Mouse (Mus musculus) embryonic facial prominence, embryonic 15.5 days (tissue): ENCODE results near the gene Mxi1. TPM values are rescaled to one million over a fixed set of nuclear protein-coding genes. Genes with fewer than 3 reads are reported as not detected.
A peak's percentile ranks its signal among the peaks of the same experiment; 100 is the strongest.

Source experiments
- ATAC-seq: fragments of 200-750 bp; cut with Nextera tagmentation; 2 replicates; pipeline ENCODE4 v1.8.0; 2017; ENCODE audit warnings: low read depth, moderate TSS enrichment; ENCODE audit not compliant: insufficient number of reproducible peaks, low FRiP score, low TSS enrichment
- H3K27ac ChIP-seq: fragments of 300-500 bp; sonication (generic); replicated peaks from 2 replicates; pipeline ENCODE4 v1.5.1; 2015; ENCODE audit warnings: mild to moderate bottlenecking, inconsistent platforms
- H3K27me3 ChIP-seq: fragments of 300-500 bp; sonication (generic); 2 replicates; pipeline ENCODE4 v1.6.1; 2015; ENCODE audit warnings: inconsistent platforms
- H3K36me3 ChIP-seq: fragments of 300-500 bp; sonication (generic); 2 replicates; pipeline ENCODE4 v1.6.1; 2015; ENCODE audit warnings: mild to moderate bottlenecking, inconsistent platforms
- H3K4me1 ChIP-seq: fragments of 300-500 bp; sonication (generic); 2 replicates; pipeline ENCODE4 v1.6.1; 2015; ENCODE audit warnings: inconsistent platforms
- H3K4me2 ChIP-seq: fragments of 300-500 bp; sonication (generic); replicated peaks from 2 replicates; pipeline ENCODE4 v1.6.1; 2015; ENCODE audit warnings: mild to moderate bottlenecking, inconsistent platforms
- H3K4me3 ChIP-seq: fragments of 300-500 bp; sonication (generic); replicated peaks from 2 replicates; pipeline ENCODE4 v1.5.1; 2015; ENCODE audit warnings: mild to moderate bottlenecking, inconsistent platforms
- H3K9ac ChIP-seq: fragments of 300-500 bp; sonication (generic); 2 replicates; pipeline ENCODE4 v1.6.1; 2015; ENCODE audit warnings: inconsistent platforms
- H3K9me3 ChIP-seq: fragments of 300-500 bp; sonication (generic); replicated peaks from 2 replicates; pipeline ENCODE4 v1.6.1; 2016; ENCODE audit warnings: inconsistent platforms
- WGBS: fragments of 180-500 bp; shearing (Covaris S2); methylation state at CpG from one replicate; pipeline ENCODE4 v1.1.7; 2015; 5-methylcytosine and 5-hydroxymethylcytosine counted together
- polyA plus RNA-seq: library from polyadenylated mRNA; unstranded; fragments of >200 nt; fragmentation: Nextera tagmentation; extraction: Ambion mirVana; gene quantifications from 2 replicates; pipeline ENCODE4 v1.2.1, GENCODE M21; 2015

The Mxi1 gene
- polyA plus RNA-seq, 1 experiment from 2014 or later: 47.9 TPM

DNA sequence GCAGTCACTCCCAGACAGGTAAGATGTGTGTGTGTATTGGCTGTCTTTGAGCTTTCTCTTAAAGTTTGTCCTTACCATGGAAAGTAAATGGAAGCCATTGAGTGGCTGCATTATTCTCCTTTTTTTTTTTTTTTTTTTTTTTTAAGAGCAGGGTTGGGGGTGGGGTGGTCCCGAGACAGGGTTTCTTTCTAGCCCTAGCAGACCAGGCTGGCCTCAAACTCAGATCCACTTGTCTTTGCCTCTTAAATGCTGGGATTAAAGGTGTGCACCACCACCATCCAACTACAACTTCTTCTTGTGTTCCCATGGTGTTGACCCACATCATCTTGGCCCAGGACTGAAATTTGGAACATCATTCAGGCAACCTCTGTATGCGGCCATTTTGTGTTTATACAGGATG lies 63.3 kb downstream of the Mxi1 start:
- Histone ChIP-seq H3K9ac (no peak overlapping the region), H3K36me3 (peaks cover 43% of the 10 kb centered on the region), H3K4me3 (no peak overlapping the region), H3K27ac (no peak overlapping the region), H3K4me2 (no peak overlapping the region), H3K9me3 (no peaks in the 10 kb centered on the region), H3K4me1 (peaks cover 7% of the 10 kb centered on the region; the same call in 1 of the 2 replicates), H3K27me3 (no peaks in the 10 kb centered on the region)
- ATAC-seq: no peak
- 84% methylated on average over 2 of the region's 2 CpGs for WGBS

DNA sequence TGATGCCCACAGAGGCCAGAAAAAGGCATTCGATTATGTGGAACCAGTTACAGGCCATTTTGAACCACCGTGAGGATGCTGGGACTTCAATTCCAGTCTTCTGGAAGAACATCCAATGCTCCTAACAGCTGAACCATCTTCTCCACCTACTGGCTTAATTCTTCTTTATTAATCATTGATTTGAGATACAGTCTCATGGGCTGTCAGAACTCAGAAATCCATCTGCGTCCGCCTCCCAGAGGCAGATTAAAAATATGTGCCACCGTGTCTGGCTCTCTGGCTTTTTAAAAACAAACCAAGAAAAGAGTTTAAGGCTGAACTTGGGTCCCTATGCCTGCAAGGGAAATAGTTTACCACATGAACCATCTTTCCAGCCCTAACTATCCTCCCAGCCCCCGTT lies 65.0 kb downstream of the Mxi1 start:
- H3K9me3 ChIP-seq: no peaks in the 10 kb centered on the region
- no peak overlapping the region for H3K4me3 ChIP-seq
- ATAC-seq: no peak
- peaks cover 53% of the 10 kb centered on the region for H3K36me3 ChIP-seq
- H3K27ac ChIP-seq: no peak overlapping the region
- no peaks in the 10 kb centered on the region for H3K4me1 ChIP-seq
- H3K27me3 ChIP-seq: no peaks in the 10 kb centered on the region
- H3K4me2 ChIP-seq: no peak overlapping the region
- 80% methylated on average over 6 of the region's 6 CpGs for WGBS
- no peak overlapping the region for H3K9ac ChIP-seq

DNA sequence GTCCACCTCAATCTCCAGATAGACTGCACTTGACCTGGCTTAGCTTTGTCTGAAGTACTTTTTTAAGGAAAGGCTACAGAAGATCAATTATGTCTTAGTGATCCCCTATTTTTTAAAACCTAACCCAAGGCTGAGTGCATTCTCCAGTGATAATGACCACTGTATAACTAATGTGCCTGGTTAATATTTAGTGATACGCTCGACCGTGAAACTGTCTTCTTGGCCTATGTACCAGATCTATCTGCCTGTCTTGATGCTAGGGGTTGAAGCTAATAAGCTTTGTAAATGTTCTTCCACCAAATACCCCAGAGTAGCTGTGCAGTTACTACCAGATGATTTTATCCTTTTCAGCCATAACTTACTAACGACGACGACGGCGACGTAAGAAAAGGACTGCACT lies 65.5 kb downstream of the Mxi1 start:
- WGBS: 92% methylated on average over 9 of the region's 9 CpGs

DNA sequence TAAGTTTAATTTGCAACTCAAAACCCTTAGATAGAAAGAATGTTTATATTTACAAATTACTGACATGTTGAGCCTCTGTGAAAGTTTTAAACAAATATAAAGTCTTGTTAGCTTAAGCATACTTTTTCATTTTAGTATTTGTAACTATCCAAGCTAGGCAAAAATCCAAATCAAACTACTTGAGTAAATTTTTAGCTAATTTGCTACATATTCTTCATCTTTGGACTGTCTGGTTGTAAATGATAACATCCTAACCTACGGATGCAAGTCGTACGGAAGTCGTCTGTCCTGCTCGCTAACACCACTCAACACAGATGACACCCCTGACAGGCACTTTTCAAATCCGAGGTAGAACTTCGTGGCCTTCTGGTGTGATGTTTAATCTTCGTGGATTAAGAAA lies 67.3 kb downstream of the Mxi1 start:
- H3K4me3 ChIP-seq: no peak overlapping the region
- H3K36me3 ChIP-seq: peaks cover 56% of the 10 kb centered on the region
- no peak overlapping the region for H3K27ac ChIP-seq
- H3K9me3 ChIP-seq: no peaks in the 10 kb centered on the region
- H3K27me3 ChIP-seq: no peaks in the 10 kb centered on the region
- 70% methylated on average over 8 of the region's 8 CpGs for WGBS
- no peaks in the 10 kb centered on the region for H3K4me1 ChIP-seq
- ATAC-seq: no peak
- H3K9ac ChIP-seq: no peak overlapping the region
- no peak overlapping the region for H3K4me2 ChIP-seq

More for the DNA sequence above, 65.5 kb downstream of the Mxi1 start:
- H3K27ac ChIP-seq: no peak overlapping the region
- no peaks in the 10 kb centered on the region for H3K9me3 ChIP-seq
- H3K4me2 ChIP-seq: no peak overlapping the region
- no peaks in the 10 kb centered on the region for H3K4me1 ChIP-seq
- peaks cover 57% of the 10 kb centered on the region for H3K36me3 ChIP-seq
- H3K9ac ChIP-seq: no peak overlapping the region
- H3K4me3 ChIP-seq: no peak overlapping the region
- H3K27me3 ChIP-seq: no peaks in the 10 kb centered on the region
- ATAC-seq: no peak

DNA sequence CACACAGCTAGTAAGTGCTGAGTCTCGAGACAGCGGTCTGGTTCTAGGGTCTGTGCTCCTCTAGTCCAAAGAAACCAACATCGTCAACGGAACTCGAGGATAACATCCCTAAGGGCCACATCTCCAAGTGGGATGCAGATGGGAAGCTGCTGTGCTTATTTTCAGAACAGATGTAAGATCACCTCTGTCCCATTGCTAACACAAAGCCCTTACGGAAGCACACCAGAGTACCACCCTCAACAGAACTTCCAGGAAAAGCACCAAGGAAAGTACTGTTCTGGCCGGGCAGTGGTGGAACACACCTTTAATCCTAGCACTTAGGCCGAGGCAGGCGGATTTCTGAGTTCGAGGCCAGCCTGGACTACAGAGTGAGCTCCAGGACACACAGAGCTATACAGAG lies 68.1 kb downstream of the Mxi1 start:
- ATAC-seq: no peak
- Histone ChIP-seq H3K4me1 (no peaks in the 10 kb centered on the region), H3K4me3 (no peak overlapping the region), H3K36me3 (peaks cover 58% of the 10 kb centered on the region), H3K27me3 (no peaks in the 10 kb centered on the region), H3K9ac (no peak overlapping the region), H3K4me2 (no peak overlapping the region), H3K27ac (no peak overlapping the region), H3K9me3 (no peaks in the 10 kb centered on the region)
- 85% methylated on average over 10 of the region's 10 CpGs for WGBS

DNA sequence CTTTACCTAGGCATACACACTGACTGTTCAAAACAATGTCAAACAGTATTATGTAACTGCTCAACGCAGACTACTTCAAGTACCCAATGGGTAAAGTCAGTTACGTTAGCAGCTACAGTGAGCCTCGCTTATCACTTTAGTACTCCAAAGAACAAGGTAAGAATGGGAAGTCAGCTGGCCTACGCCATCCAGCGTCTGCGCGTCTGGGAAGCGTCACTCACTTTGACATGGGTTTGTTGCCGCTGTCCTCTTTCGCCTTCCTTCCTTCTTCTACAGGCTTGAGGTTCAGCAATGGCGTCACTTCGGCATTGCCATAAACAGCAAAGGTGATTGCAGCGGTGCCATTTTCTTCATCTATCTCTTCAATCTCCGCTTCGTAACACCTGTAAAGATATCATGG lies 73.0 kb downstream of the Mxi1 start:
- Histone ChIP-seq H3K36me3 (peaks cover 63% of the 10 kb centered on the region), H3K4me2 (no peak overlapping the region), H3K4me3 (no peak overlapping the region), H3K27ac (no peak overlapping the region), H3K4me1 (no peaks in the 10 kb centered on the region; the same call in 1 of the 2 replicates), H3K9ac (no peak overlapping the region), H3K9me3 (no peaks in the 10 kb centered on the region), H3K27me3 (no peaks in the 10 kb centered on the region)
- ATAC-seq: no peak
- 96% methylated on average over 15 of the region's 15 CpGs for WGBS

DNA sequence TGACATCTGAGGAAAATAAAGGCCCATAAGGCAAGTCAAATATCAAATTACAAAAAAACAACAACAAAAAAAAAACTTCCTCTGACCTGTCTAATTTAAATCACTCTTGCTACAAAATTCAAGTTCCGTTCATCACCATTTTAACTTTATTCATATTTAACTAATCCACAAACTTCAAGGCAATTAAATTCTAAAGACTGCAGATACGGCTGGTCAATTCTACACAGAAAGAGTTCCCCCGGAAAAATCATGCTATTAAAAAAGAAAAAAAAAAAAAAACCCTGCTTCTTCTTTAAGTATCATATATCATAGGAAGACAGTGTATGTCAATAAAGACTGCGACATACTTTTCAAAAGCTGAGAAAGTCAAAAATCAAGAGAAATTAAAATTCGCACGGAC lies 79.1 kb downstream of the Mxi1 start:
- H3K4me1 ChIP-seq: peaks cover 14% of the 10 kb centered on the region
- peak overlapping the region; percentile 94 for H3K9ac ChIP-seq
- H3K27me3 ChIP-seq: no peaks in the 10 kb centered on the region
- no peak for ATAC-seq
- H3K27ac ChIP-seq: peak overlapping the region; percentile 99
- peaks cover 22% of the 10 kb centered on the region for H3K36me3 ChIP-seq
- H3K9me3 ChIP-seq: no peaks in the 10 kb centered on the region
- H3K4me3 ChIP-seq: peak overlapping the region; percentile 100
- peak overlapping the region; percentile 49 for H3K4me2 ChIP-seq
- WGBS: 7% methylated on average over 6 of the region's 6 CpGs

DNA sequence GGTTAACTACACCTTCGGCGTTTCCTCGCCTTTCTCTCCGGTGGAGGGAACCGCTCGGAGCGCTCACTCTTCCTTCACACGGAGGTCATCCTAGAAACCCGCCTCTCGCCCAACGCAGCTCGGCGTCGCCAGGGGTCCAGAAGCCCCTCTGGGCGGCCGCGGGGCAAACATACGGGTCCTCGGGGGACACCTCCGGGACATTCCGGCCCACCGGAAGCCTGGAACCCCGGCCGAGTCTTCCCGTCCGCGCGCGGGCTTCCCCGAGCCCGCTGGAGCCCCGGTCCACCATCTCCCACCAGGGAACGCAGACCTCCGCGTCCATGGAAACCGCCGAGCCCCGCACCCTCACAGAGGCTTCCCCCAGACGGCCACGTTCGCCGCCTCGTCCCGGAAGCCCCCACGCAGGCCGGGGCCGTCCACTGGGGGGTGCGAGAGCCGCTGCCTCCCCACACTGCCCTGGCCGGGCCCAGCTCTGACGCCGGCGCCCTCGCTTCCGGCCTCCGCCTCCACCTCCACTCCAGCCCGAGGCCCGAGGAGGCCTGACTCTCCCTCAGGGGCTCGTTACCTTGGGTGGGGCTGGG lies 79.6 kb downstream of the Mxi1 start:
- peak overlapping the region; percentile 100 for H3K4me3 ChIP-seq
- H3K27ac ChIP-seq: peak overlapping the region; percentile 99
- H3K4me2 ChIP-seq: peak overlapping the region; percentile 49
- no peaks in the 10 kb centered on the region for H3K27me3 ChIP-seq
- peaks cover 22% of the 10 kb centered on the region for H3K36me3 ChIP-seq
- under 1% methylated on average over 59 of the region's 59 CpGs for WGBS
- H3K9me3 ChIP-seq: no peaks in the 10 kb centered on the region
- H3K9ac ChIP-seq: peak overlapping the region; percentile 94
- peak; percentile 91 for ATAC-seq
- peaks cover 17% of the 10 kb centered on the region for H3K4me1 ChIP-seq

DNA sequence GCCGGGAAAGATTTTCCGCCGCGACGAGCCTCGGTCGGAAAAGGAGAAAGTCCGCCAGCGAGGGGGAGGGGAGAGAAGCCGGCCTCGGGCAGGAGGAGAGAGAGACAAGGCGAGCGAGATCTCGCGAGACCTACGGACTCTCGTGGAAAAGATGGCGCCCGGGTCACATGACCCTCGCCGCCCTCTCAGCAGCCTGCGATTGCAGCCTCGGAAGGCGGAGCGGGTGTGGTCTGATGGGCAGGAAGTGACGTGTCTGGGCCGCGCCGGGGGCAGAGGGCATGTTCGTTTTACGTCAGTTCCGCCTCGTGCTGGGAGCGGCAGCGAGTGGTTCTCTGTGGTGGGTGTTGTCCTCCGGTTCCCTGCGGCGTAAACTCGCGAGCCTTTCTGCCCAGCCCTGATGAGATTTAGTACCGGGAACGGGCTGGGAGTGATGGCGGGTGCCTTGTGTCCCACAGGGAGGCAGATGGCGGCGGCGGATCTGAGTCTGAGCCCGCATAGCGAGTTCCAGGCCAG lies 80.2 kb downstream of the Mxi1 start, which contains the start of gene Smndc1:
Gene Smndc1, minus strand, starts transcription at position 84 of the 513 bp plus-strand sequence.
- H3K4me3 ChIP-seq: peak within 1 kb of the TSS; percentile 100
- H3K36me3 ChIP-seq: peaks cover 22% of the 10 kb centered on the region
- peak within 1 kb of the TSS; percentile 99 for H3K27ac ChIP-seq
- H3K4me2 ChIP-seq: peak within 1 kb of the TSS; percentile 69
- WGBS: under 1% methylated on average over 48 of the region's 48 CpGs
- peak; percentile 98 for ATAC-seq
- no peaks in the 10 kb centered on the region for H3K27me3 ChIP-seq
- peak within 1 kb of the TSS; percentile 94 for H3K9ac ChIP-seq
- peaks cover 18% of the 10 kb centered on the region for H3K4me1 ChIP-seq
- no peaks in the 10 kb centered on the region for H3K9me3 ChIP-seq

DNA sequence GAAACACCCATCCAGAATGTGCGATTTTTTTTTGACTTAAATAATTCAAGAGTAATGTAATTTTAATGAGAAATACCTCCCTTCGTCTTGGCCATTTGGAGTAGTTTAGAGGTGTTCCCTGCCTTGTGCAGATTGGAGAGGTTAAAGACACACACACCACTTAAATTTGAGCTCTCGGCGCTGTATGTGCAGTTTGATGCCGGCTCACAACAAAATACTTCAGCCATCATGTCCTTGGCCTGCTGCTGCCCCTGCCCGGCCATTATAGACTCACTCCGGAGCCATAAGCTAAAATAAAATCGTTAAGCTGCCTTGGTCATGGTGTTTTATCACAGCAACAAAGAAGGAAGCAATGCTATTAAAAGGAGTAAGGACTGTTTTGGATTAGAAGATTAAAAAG lies 81.1 kb downstream of the Mxi1 start:
- Histone ChIP-seq H3K4me2 (peak overlapping the region; percentile 69), H3K9me3 (no peaks in the 10 kb centered on the region), H3K9ac (peak overlapping the region; percentile 87), H3K4me3 (peak overlapping the region; percentile 100), H3K27ac (peak overlapping the region; percentile 94; the same call in 1 of the 2 replicates), H3K27me3 (no peaks in the 10 kb centered on the region), H3K36me3 (peaks cover 22% of the 10 kb centered on the region), H3K4me1 (peaks cover 18% of the 10 kb centered on the region)
- 39% methylated on average over 8 of the region's 8 CpGs for WGBS
- no peak for ATAC-seq

DNA sequence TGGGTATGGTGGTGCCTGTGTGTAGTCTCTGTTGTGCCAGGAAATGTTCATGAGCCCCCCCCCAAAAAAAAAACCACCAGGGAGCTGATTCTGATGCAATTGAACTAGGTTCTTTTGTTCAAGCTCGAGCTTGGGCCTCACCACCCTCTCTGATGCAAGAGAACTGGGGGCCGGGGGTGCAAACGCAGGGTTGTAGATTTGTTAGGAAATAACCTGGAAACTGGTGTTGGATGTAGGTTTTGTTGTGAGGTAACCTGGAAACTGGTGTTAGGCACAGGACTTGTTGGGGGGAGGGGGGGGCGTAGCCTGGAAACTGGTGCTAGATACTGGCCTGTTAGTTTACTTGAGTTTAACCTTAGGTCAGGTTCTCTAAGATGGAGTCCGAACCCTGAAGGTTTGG lies 81.5 kb downstream of the Mxi1 start:
- Histone ChIP-seq H3K9ac (no peak overlapping the region), H3K4me2 (peak overlapping the region; percentile 69), H3K4me3 (peak overlapping the region; percentile 100), H3K27ac (0 out of 2 replicates have a peak overlapping the region, but pooled peaks have one; percentile 7), H3K9me3 (no peaks in the 10 kb centered on the region), H3K27me3 (no peaks in the 10 kb centered on the region), H3K36me3 (peaks cover 22% of the 10 kb centered on the region), H3K4me1 (peaks cover 18% of the 10 kb centered on the region)
- WGBS: 81% methylated on average over 5 of the region's 5 CpGs
- no peak for ATAC-seq
